Mouse (Mus musculus) WW6 (cell line): ENCODE results near the gene Piwil4.
A peak's percentile ranks its signal among the peaks of the same experiment; 100 is the strongest.

Experiments used
- DNase-seq: peaks from one replicate; pipeline ENCODE4 v3.0.0-alpha.2; 2013; ENCODE audit warnings: low read depth, low spot score

The Piwil4 gene

GRCm38 (mm10) chr9:14740151-14740924 is at the start of gene Piwil4:
Gene Piwil4 (minus strand): TSS chr9:14740733.
- DNase-seq: no peak

- DNase-seq: no peak
These were observed 46.8 kb upstream of the Piwil4 start for GRCm38 (mm10) chr9:14787356-14787755.

- peak; percentile 89 for DNase-seq
These were observed 43.8 kb upstream of the Piwil4 start, which contains the start of the genes Mre11a and Ankrd49 for GRCm38 (mm10) chr9:14784039-14785002. Gene Mre11a (plus strand): TSS chr9:14784654. Gene Ankrd49 (minus strand): TSS chr9:14784856.

- no peak for DNase-seq
These were observed 37.8 kb upstream of the Piwil4 start for GRCm38 (mm10) chr9:14778341-14778740.

GRCm38 (mm10) chr9:14773813-14774212 is 33.3 kb upstream of the Piwil4 start:
- no peak for DNase-seq

- no peak for DNase-seq
These were observed 31.5 kb upstream of the Piwil4 start for GRCm38 (mm10) chr9:14772074-14772473.

- no peak for DNase-seq
These were observed 30.4 kb upstream of the Piwil4 start, which contains the start of gene 1700012B09Rik for GRCm38 (mm10) chr9:14770803-14771471. Gene 1700012B09Rik (minus strand): TSS chr9:14771030.

GRCm38 (mm10) chr9:14769811-14770210 is 29.3 kb upstream of the Piwil4 start:
- DNase-seq: no peak

- no peak for DNase-seq
These were observed 24.2 kb upstream of the Piwil4 start for GRCm38 (mm10) chr9:14764765-14765164.

GRCm38 (mm10) chr9:14759261-14759660 is 18.7 kb upstream of the Piwil4 start:
- no peak for DNase-seq

GRCm38 (mm10) chr9:14758590-14758989 is 18.1 kb upstream of the Piwil4 start:
- DNase-seq: no peak

- DNase-seq: no peak
These were observed 13.9 kb upstream of the Piwil4 start for GRCm38 (mm10) chr9:14754469-14754868.

GRCm38 (mm10) chr9:14753947-14754346 is 13.4 kb upstream of the Piwil4 start:
- DNase-seq: no peak

- no peak for DNase-seq
These were observed 11.5 kb upstream of the Piwil4 start, which contains the start of gene Fut4 for GRCm38 (mm10) chr9:14752001-14752522. Gene Fut4 (minus strand): TSS chr9:14752393.

GRCm38 (mm10) chr9:14751503-14752000 is 11.0 kb upstream of the Piwil4 start:
- DNase-seq: no peak

GRCm38 (mm10) chr9:14750901-14751502 is 10.5 kb upstream of the Piwil4 start:
- DNase-seq: no peak

- DNase-seq: no peak
These were observed 909 bp downstream of the Piwil4 start for GRCm38 (mm10) chr9:14739498-14740150.

- DNase-seq: no peak
These were observed 9.5 kb downstream of the Piwil4 start for GRCm38 (mm10) chr9:14730941-14731541.

GRCm38 (mm10) chr9:14728365-14728764 is 12.2 kb downstream of the Piwil4 start:
- DNase-seq: no peak

- DNase-seq: no peak
These were observed 13.9 kb downstream of the Piwil4 start for GRCm38 (mm10) chr9:14726629-14727028.
